In genomic region chr5:114827427-114827826, GRCm38 (mm10) we compare ENCODE assay signal across 23 mouse cellular contexts. TPM values are rescaled to one million over a fixed set of nuclear protein-coding genes. Genes with fewer than 3 reads are reported as not detected.
DNase-seq lines count a peak whose midpoint lies in the region; ATAC-seq lines count a peak whose summit lies in the region.
"Had no signal": no experiment of that assay in that cellular context is flagged by ENCODE, and none has a peak within 500 bp of the region (broad histone marks: within the 10 kb centered on the region; RNA-seq: fewer than 3 reads in every experiment).

No protein-coding gene starts in this region.

- peak; percentile 96 for DNase-seq in heart, adult 11 months
- DNase-seq in heart, embryonic 10.5 days (ENCODE audit: low spot score) = no peak
- no peak for DNase-seq in frontal cortex, postnatal 10 days (ENCODE audit: low spot score in 2 of 2)
- DNase-seq in right cerebral cortex, postnatal 4 days = no peak
- DNase-seq: cerebellum, adult 9-10 months; gastrocnemius, postnatal 10 days; liver, embryonic 13.5 days; thymus, postnatal 25 days had no signal

- no peak for ATAC-seq in megakaryocyte, adult 5-6 weeks (ENCODE audit: poor library complexity, severe bottlenecking)
- 0 out of 2 replicates have a peak, but pooled peaks have one; percentile 6 for ATAC-seq in common myeloid progenitor, adult 5-6 weeks (replicated peaks; ENCODE audit: low read depth, poor library complexity, severe bottlenecking)
- ATAC-seq: hindbrain, embryonic 16.5 days; intestine, postnatal 0 days; midbrain, embryonic 16.5 days; Patski had no signal

- H3K36me3 ChIP-seq in heart, embryonic 10.5 days = 0 out of 2 replicates have a peak, but pooled peaks cover under 1% of the 10 kb centered on the region
- no peaks in the 10 kb centered on the region for H3K36me3 ChIP-seq in megakaryocyte, embryonic 14.5 days (replicated peaks; ENCODE audit: low read length)
- H3K36me3 ChIP-seq: forebrain, embryonic 12.5 days; lung, embryonic 15.5 days had no signal

- H3K4me1 ChIP-seq in heart, embryonic 10.5 days = peaks cover 13% of the 10 kb centered on the region; the same call in 1 of the 2 replicates
- peaks cover 19% of the 10 kb centered on the region for H3K4me1 ChIP-seq in megakaryocyte, embryonic 14.5 days

- H3K9me3 ChIP-seq in heart, embryonic 10.5 days = no peaks in the 10 kb centered on the region
- H3K9me3 ChIP-seq in megakaryocyte, embryonic 14.5 days = peaks cover 4% of the 10 kb centered on the region; the same call in 1 of the 2 replicates
- H3K9me3 ChIP-seq: forebrain, embryonic 12.5 days; kidney, embryonic 15.5 days; liver, embryonic 13.5 days; lung, embryonic 15.5 days had no signal

- H3K27ac ChIP-seq in heart, embryonic 10.5 days = no peak overlapping the region
- H3K27ac ChIP-seq: forebrain, embryonic 12.5 days; kidney, embryonic 15.5 days; liver, embryonic 13.5 days; lung, embryonic 15.5 days had no signal

- 90% methylated on average over 12 of the region's 12 CpGs for WGBS in heart, embryonic 10.5 days

- no peak overlapping the region for H3K4me3 ChIP-seq in heart, embryonic 10.5 days
- peak overlapping the region; percentile 70 for H3K4me3 ChIP-seq in megakaryocyte, embryonic 14.5 days (replicated peaks)
- H3K4me3 ChIP-seq: forebrain, embryonic 12.5 days; kidney, embryonic 15.5 days had no signal

- H3K27me3 ChIP-seq in heart, embryonic 10.5 days (ENCODE audit: insufficient read depth, poor library complexity, severe bottlenecking) = no peaks in the 10 kb centered on the region
- peaks cover 6% of the 10 kb centered on the region for H3K27me3 ChIP-seq in megakaryocyte, embryonic 14.5 days (replicated peaks)
- H3K27me3 ChIP-seq: forebrain, embryonic 12.5 days; kidney, embryonic 15.5 days; lung, embryonic 15.5 days; Patski had no signal

RNA-seq across cellular contexts. Expression of gene 1500011B03Rik, which starts 4.2 kb away (rescaled TPM):
- 58.7 and 77.1 TPM in 2 replicates for polyA plus RNA-seq in heart, embryonic 10.5 days (2016; fragmentation: Nextera tagmentation; extraction: Ambion mirVana)
- polyA plus RNA-seq in megakaryocyte, embryonic 14.5 days (2012; ENCODE audit: insufficient read depth, low replicate concordance) = 24.5 and 89.4 TPM in 2 replicates
- total RNA-seq in megakaryocyte, adult 5-6 weeks (2015) = 30.6 and 45.3 TPM in 2 replicates
- total RNA-seq in megakaryocyte, adult 5-6 weeks (2017) = 19.1 and 24.0 TPM in 2 replicates
- total RNA-seq in common myeloid progenitor, adult 5-6 weeks (2017) = 59.4 and 74.8 TPM in 2 replicates

RNA-seq across cellular contexts. Expression of gene 4930519G04Rik, which starts 26.0 kb away (rescaled TPM):
- polyA plus RNA-seq in heart, embryonic 10.5 days (2016; fragmentation: Nextera tagmentation; extraction: Ambion mirVana) = not detected in 2 replicates
- polyA plus RNA-seq in megakaryocyte, embryonic 14.5 days (2012; ENCODE audit: insufficient read depth, low replicate concordance) = 0.20 TPM in 1 of 2 replicates, not detected in the other
- total RNA-seq in megakaryocyte, adult 5-6 weeks (2015) = 0.16 and 0.30 TPM in 2 replicates
- total RNA-seq in megakaryocyte, adult 5-6 weeks (2017) = 0.24 and 0.84 TPM in 2 replicates
- not detected in 2 replicates for total RNA-seq in common myeloid progenitor, adult 5-6 weeks (2017)
- total RNA-seq: gastrocnemius, postnatal 10 days; layer of hippocampus, postnatal 14 days had no signal
- polyA plus RNA-seq: embryonic facial prominence, embryonic 11.5 days; forebrain, embryonic 12.5 days; heart, embryonic 11.5 days; hindbrain, embryonic 16.5 days; intestine, postnatal 0 days; kidney, embryonic 15.5 days; limb, embryonic 11.5 days; liver, embryonic 13.5 days; lung, embryonic 15.5 days; midbrain, embryonic 16.5 days had no signal

RNA-seq across cellular contexts. Expression of gene Gm9936, which starts 31.1 kb away (rescaled TPM):
- polyA plus RNA-seq in heart, embryonic 10.5 days (2016; fragmentation: Nextera tagmentation; extraction: Ambion mirVana) = not detected in 2 replicates
- not detected in 2 replicates for polyA plus RNA-seq in megakaryocyte, embryonic 14.5 days (2012; ENCODE audit: insufficient read depth, low replicate concordance)
- total RNA-seq in megakaryocyte, adult 5-6 weeks (2015) = not detected in 2 replicates
- total RNA-seq in megakaryocyte, adult 5-6 weeks (2017) = not detected in 2 replicates
- total RNA-seq in common myeloid progenitor, adult 5-6 weeks (2017) = not detected in 2 replicates
- total RNA-seq: gastrocnemius, postnatal 10 days; hematopoietic stem cell, adult 5-6 weeks had no signal
- polyA plus RNA-seq: heart, embryonic 11.5 days; liver, embryonic 13.5 days; lung, embryonic 15.5 days; Patski had no signal

RNA-seq across cellular contexts. Expression of gene Git2, which starts 52.1 kb away (rescaled TPM):
- 31.6 and 33.0 TPM in 2 replicates for polyA plus RNA-seq in heart, embryonic 10.5 days (2016; fragmentation: Nextera tagmentation; extraction: Ambion mirVana)
- 48.3 and 136 TPM in 2 replicates for polyA plus RNA-seq in megakaryocyte, embryonic 14.5 days (2012; ENCODE audit: insufficient read depth, low replicate concordance)
- 93.8 and 97.0 TPM in 2 replicates for total RNA-seq in megakaryocyte, adult 5-6 weeks (2015)
- 87.1 and 107 TPM in 2 replicates for total RNA-seq in megakaryocyte, adult 5-6 weeks (2017)
- total RNA-seq in common myeloid progenitor, adult 5-6 weeks (2017) = 80.9 and 86.3 TPM in 2 replicates

RNA-seq across cellular contexts. Expression of gene Ankrd13a, which starts 53.0 kb away (rescaled TPM):
- 37.5 and 41.2 TPM in 2 replicates for polyA plus RNA-seq in heart, embryonic 10.5 days (2016; fragmentation: Nextera tagmentation; extraction: Ambion mirVana)
- 99.9 and 118 TPM in 2 replicates for polyA plus RNA-seq in megakaryocyte, embryonic 14.5 days (2012; ENCODE audit: insufficient read depth, low replicate concordance)
- 169 and 170 TPM in 2 replicates for total RNA-seq in megakaryocyte, adult 5-6 weeks (2015)
- total RNA-seq in megakaryocyte, adult 5-6 weeks (2017) = 204 and 225 TPM in 2 replicates
- 365 and 466 TPM in 2 replicates for total RNA-seq in common myeloid progenitor, adult 5-6 weeks (2017)
